Mouse (Mus musculus) hindbrain, embryonic 11.5 days (tissue): ENCODE measurements around the gene Epp13. TPM values are rescaled to one million over a fixed set of nuclear protein-coding genes. Genes with fewer than 3 reads are reported as not detected.
"Not testable (repeated sequence)": the region's sequence is repeated elsewhere in the genome, so short reads cannot be mapped to it uniquely, and the experiment has no call there.

Experiments used
- ATAC-seq: fragments of 200-750 bp; cut with Nextera tagmentation; 2 replicates; pipeline ENCODE4 v1.8.0; 2017; ENCODE audit warnings: mild to moderate bottlenecking, moderate TSS enrichment, moderate library complexity; ENCODE audit not compliant: low FRiP score
- DNase-seq: peaks from one replicate; pipeline ENCODE4 v3.0.0-alpha.2; 2015; ENCODE audit warnings: low spot score
- H3K27ac ChIP-seq: fragments of 300-500 bp; sonication (generic); 2 replicates; pipeline ENCODE4 v1.5.1; 2014; ENCODE audit warnings: mild to moderate bottlenecking, low read depth, low read length
- H3K27me3 ChIP-seq: fragments of 300-500 bp; sonication (generic); 2 replicates; pipeline ENCODE4 v1.6.1; 2014; ENCODE audit warnings: mild to moderate bottlenecking, low read length, moderate library complexity, mixed read lengths; ENCODE audit not compliant: control insufficient read depth, insufficient read depth
- H3K36me3 ChIP-seq: fragments of 300-500 bp; sonication (generic); 2 replicates; pipeline ENCODE4 v1.6.1; 2014; ENCODE audit warnings: mild to moderate bottlenecking, low read length, moderate library complexity, mixed read lengths; ENCODE audit not compliant: control insufficient read depth, insufficient read depth
- H3K4me1 ChIP-seq: fragments of 300-500 bp; sonication (generic); replicated peaks from 2 replicates; pipeline ENCODE4 v1.6.1; 2014; ENCODE audit warnings: low read length, mixed read lengths; ENCODE audit not compliant: control insufficient read depth, insufficient read depth
- H3K4me2 ChIP-seq: fragments of 300-500 bp; sonication (generic); replicated peaks from 2 replicates; pipeline ENCODE4 v1.6.1; 2014; ENCODE audit warnings: mild to moderate bottlenecking, low read depth, low read length
- H3K4me3 ChIP-seq: fragments of 300-500 bp; sonication (generic); 2 replicates; pipeline ENCODE4 v1.5.1; 2014; ENCODE audit warnings: low read depth, low read length
- H3K9ac ChIP-seq: fragments of 300-500 bp; sonication (generic); 2 replicates; pipeline ENCODE4 v1.6.1; 2014; ENCODE audit warnings: low read depth, low read length
- H3K9me3 ChIP-seq: fragments of 300-500 bp; sonication (generic); 2 replicates; pipeline ENCODE4 v1.6.1; 2016; ENCODE audit warnings: low read length; ENCODE audit not compliant: control insufficient read depth
- WGBS: fragments of 180-500 bp; shearing (Covaris S2); extraction: QIAGEN DNeasy Blood & Tissue Kit; methylation state at CpG from one replicate; pipeline ENCODE4 v1.1.7; 2014; 5-methylcytosine and 5-hydroxymethylcytosine counted together
- polyA plus RNA-seq: library from polyadenylated mRNA; unstranded; fragments of >200 nt; fragmentation: Nextera tagmentation; extraction: Ambion mirVana; gene quantifications from 2 replicates; pipeline ENCODE4 v1.2.1, GENCODE M21; 2014

Gene Epp13
- polyA plus RNA-seq, 1 experiment from 2014 or later: not detected

- Histone ChIP-seq H3K27ac (no peak overlapping the region), H3K4me2 (no peak overlapping the region), H3K36me3 (no peaks in the 10 kb centered on the region), H3K4me1 (no peaks in the 10 kb centered on the region), H3K9me3 (no peaks in the 10 kb centered on the region), H3K4me3 (no peak overlapping the region), H3K27me3 (no peaks in the 10 kb centered on the region), H3K9ac (no peak overlapping the region)
- DNase-seq (no peak), ATAC-seq (no peak)
- WGBS: 68% methylated on average over 3 of the region's 3 CpGs
These were observed 25.4 kb downstream of the Epp13 start for GRCm38 (mm10) chr7:6277906-6278305.

DNA sequence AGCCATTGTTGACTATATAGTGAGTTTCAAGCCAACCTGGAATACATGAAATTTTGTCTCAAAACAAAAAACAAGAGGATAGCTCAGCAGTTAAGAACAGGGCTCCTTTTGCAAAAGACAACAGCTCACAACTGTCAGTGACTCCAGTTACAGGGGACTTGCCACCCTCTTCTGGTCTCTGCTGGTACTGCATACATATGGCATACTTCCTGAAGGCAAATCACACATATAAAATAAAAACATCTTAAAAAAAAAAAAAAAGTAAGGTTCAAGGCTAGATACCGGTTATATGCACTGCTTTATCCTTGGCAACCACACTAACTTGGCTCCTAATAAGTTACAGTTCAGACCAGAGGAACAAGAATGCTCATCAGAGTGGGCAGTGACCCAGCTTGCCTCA, 30.2 kb downstream of the Epp13 start:
- Histone ChIP-seq H3K27ac (no peak overlapping the region), H3K4me1 (0 out of 2 replicates have a peak, but pooled peaks cover 2% of the 10 kb centered on the region), H3K9me3 (no peaks in the 10 kb centered on the region), H3K36me3 (no peaks in the 10 kb centered on the region), H3K27me3 (no peaks in the 10 kb centered on the region), H3K9ac (no peak overlapping the region), H3K4me3 (peak overlapping the region; percentile 45), H3K4me2 (peak overlapping the region; percentile 39)
- ATAC-seq (no peak), DNase-seq (peak; percentile 81)
- 0% methylated on average over 1 of the region's 1 CpGs for WGBS

- peak overlapping the region; percentile 60 for H3K9ac ChIP-seq
- no peaks in the 10 kb centered on the region for H3K27me3 ChIP-seq
- no peaks in the 10 kb centered on the region for H3K9me3 ChIP-seq
- no peaks in the 10 kb centered on the region for H3K36me3 ChIP-seq
- peak overlapping the region; percentile 39 for H3K4me2 ChIP-seq
- ATAC-seq (peak; percentile 61), DNase-seq (peak; percentile 90)
- 0 out of 2 replicates have a peak, but pooled peaks cover 2% of the 10 kb centered on the region for H3K4me1 ChIP-seq
- H3K27ac ChIP-seq: peak overlapping the region; percentile 67
- WGBS: under 1% methylated on average over 23 of the region's 23 CpGs
- H3K4me3 ChIP-seq: peak overlapping the region; percentile 45
These were observed 31.1 kb downstream of the Epp13 start for GRCm38 (mm10) chr7:6283451-6284075.

DNA sequence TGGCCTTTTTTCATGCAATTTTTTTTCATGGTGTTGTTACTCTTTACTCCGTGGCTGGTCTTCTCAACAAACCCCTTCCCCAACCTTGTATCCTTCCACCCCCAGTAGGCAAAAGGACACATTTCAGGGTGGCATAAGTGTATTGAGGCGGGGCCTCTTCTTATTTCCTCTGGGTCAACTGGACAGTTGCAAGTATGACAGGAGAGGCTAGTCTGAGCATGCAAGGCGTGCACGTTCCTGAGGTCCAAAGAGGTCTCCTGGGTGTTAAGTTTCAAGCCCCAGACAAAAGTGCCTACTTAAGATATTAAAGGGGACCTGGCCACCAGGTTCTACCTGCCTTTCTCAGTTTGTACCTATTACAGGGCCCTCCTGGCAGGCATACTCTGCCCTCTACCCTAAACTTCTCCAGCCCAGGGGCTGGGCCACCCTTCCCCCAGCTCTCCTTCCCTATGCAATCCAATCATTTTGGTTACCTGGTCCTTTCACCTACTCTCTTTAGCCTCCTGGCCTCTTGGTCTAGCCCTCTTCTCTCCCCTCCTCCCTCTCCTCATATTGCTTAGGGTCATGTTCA, 32.0 kb downstream of the Epp13 start:
- H3K27me3 ChIP-seq: no peaks in the 10 kb centered on the region
- H3K4me3 ChIP-seq: no peak overlapping the region
- WGBS: 85% methylated on average over 4 of the region's 4 CpGs
- no peaks in the 10 kb centered on the region for H3K9me3 ChIP-seq
- H3K4me1 ChIP-seq: 0 out of 2 replicates have a peak, but pooled peaks cover 2% of the 10 kb centered on the region
- H3K4me2 ChIP-seq: no peak overlapping the region
- H3K27ac ChIP-seq: no peak overlapping the region
- DNase-seq (no peak), ATAC-seq (no peak)
- no peak overlapping the region for H3K9ac ChIP-seq
- no peaks in the 10 kb centered on the region for H3K36me3 ChIP-seq

DNA sequence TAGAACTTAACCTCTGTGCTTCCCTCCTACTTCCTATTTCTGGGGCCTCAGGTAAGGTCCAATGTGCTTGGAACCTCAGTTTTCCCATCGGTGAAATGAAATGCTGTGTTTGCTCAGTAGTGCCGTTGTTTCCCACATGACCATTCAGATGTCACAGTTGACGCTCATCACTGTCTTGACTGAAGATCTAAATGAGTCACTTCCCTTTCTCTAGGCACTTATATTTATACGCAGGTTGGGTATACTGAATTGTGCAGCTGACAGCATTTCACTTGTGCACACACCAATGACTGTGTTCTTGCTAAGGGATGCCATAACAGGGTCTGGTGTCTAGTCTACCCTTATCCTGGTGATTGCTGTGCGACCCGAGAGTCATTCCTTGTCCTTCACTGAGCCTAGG, 32.9 kb downstream of the Epp13 start:
- H3K9me3 ChIP-seq: no peaks in the 10 kb centered on the region
- no peaks in the 10 kb centered on the region for H3K36me3 ChIP-seq
- no peak for DNase-seq
- ATAC-seq: no peak
- no peak overlapping the region for H3K4me2 ChIP-seq
- H3K4me3 ChIP-seq: no peak overlapping the region
- no peaks in the 10 kb centered on the region for H3K27me3 ChIP-seq
- H3K9ac ChIP-seq: no peak overlapping the region
- no peak overlapping the region for H3K27ac ChIP-seq
- 0 out of 2 replicates have a peak, but pooled peaks cover 2% of the 10 kb centered on the region for H3K4me1 ChIP-seq
- WGBS: 93% methylated on average over 6 of the region's 6 CpGs

DNA sequence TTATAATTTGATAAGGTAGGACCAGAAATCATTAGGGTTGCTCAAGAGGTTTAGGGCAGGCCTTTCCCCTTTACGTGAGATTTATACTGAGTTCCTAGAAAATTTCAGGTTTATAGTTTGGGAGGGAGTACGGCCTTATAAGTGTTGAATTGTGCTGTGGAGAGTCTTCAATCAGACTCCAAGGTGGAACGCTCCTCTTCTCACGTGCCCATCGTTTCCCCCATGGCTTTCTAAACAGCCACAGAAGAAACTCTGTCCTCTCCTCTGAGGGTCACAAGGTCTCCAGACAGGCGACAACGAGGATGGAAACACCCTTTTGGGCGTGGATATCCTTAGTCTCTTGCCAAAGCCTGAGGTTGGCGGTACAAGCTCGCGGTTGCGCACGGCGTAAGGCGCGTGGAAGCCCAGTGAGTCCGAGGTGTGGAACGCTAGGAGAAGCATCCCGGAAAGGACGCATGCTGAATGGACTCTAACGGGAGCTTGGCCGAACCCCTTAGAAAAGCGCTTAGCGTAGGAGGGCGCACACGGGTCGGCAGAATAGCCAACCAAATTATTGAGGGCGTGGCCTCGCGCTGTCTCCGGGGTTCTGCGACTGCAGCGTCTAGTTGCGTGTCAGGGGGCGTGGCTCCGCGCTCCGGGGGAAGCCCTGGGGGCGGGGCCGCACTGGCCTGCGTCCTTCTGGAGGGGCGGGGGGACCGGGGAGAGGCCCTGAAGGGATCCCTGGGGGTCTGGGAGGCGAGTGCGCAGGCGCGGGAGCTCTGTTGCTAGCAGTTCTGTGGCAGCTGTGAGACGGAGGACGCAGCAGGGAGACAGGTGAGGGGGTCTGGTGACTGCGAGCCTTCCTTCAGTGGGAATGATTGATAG, 33.6 kb downstream of the Epp13 start, which contains the start of gene Zfp667:
Gene Zfp667 (plus strand): TSS at position 738 of the 864 bp plus-strand sequence.
- Histone ChIP-seq H3K4me2 (peak within 1 kb of the TSS; percentile 64), H3K27ac (peak within 1 kb of the TSS; percentile 77), H3K4me3 (peak within 1 kb of the TSS; percentile 45), H3K9me3 (no peaks in the 10 kb centered on the region), H3K27me3 (no peaks in the 10 kb centered on the region), H3K9ac (peak within 1 kb of the TSS; percentile 59), H3K36me3 (no peaks in the 10 kb centered on the region), H3K4me1 (0 out of 2 replicates have a peak, but pooled peaks cover 2% of the 10 kb centered on the region)
- DNase-seq: peak; percentile 99
- 4% methylated on average over 44 of the region's 50 CpGs for WGBS
- ATAC-seq: peak; percentile 79

DNA sequence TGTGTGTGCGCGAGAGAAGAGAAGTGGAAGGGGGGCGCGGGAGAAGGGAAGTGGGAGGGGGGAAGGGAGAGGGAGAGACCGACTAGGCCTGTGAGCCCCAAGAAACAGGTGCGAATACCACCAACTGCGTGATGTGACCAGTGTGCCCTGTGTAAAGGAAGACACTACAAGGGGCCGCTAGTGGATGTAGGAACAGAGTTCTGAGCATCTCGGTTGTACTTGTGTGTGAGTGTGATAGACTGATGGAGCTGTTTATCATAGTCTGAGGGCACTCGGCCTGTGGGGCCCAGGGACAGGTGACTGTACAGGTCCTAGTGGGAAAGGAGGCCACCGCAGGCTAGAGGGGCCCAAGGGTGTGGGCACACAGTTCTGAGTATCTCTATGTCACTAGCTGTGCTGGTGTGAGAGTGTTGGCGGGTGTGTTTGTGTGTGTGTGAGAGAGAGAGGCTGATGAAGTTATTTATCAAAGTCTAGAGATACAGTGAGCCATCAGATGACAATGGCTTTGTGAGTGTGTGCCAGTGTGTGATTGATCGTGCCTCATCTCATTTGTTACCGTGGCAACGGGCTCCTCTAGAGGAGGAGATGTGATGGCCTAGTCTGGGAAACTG, 34.5 kb downstream of the Epp13 start:
- WGBS: 23% methylated on average over 15 of the region's 15 CpGs
- peak overlapping the region; percentile 56 for H3K9ac ChIP-seq
- H3K4me2 ChIP-seq: peak overlapping the region; percentile 64
- ATAC-seq: peak; percentile 52
- peak overlapping the region; percentile 77 for H3K27ac ChIP-seq
- H3K36me3 ChIP-seq: no peaks in the 10 kb centered on the region
- peak; percentile 77 for DNase-seq
- H3K4me3 ChIP-seq: peak overlapping the region; percentile 45
- no peaks in the 10 kb centered on the region for H3K9me3 ChIP-seq
- 0 out of 2 replicates have a peak, but pooled peaks cover 2% of the 10 kb centered on the region for H3K4me1 ChIP-seq
- no peaks in the 10 kb centered on the region for H3K27me3 ChIP-seq

GRCm38 (mm10) chr7:6291121-6291520, 38.6 kb downstream of the Epp13 start:
- not testable (repeated sequence) for H3K36me3 ChIP-seq, H3K9ac ChIP-seq, H3K27ac ChIP-seq, H3K4me3 ChIP-seq, DNase-seq, H3K4me2 ChIP-seq, ATAC-seq, H3K27me3 ChIP-seq, H3K9me3 ChIP-seq, H3K4me1 ChIP-seq
- WGBS: 93% methylated on average over 5 of the region's 6 CpGs
